Mouse (Mus musculus): ENCODE data around the gene Ehmt1. TPM values are rescaled to one million over a fixed set of nuclear protein-coding genes. Genes with fewer than 3 reads are reported as not detected.

The Ehmt1 gene
- total RNA-seq, 4 experiments from 2014 or later: 47.4 to 78.5 (median 61.6) TPM

GRCm38 (mm10) chr2:24910481-24910880, 8.9 kb downstream of the Ehmt1 start:
- DNase-seq: no peak

GRCm38 (mm10) chr2:24905653-24906155, 13.7 kb downstream of the Ehmt1 start:
- DNase-seq: no peak

- no peak for DNase-seq
Measured at GRCm38 (mm10) chr2:24904823-24905652, 14.4 kb downstream of the Ehmt1 start.

- DNase-seq: no peak
Measured at GRCm38 (mm10) chr2:24902999-24903398, 16.4 kb downstream of the Ehmt1 start.

DNA sequence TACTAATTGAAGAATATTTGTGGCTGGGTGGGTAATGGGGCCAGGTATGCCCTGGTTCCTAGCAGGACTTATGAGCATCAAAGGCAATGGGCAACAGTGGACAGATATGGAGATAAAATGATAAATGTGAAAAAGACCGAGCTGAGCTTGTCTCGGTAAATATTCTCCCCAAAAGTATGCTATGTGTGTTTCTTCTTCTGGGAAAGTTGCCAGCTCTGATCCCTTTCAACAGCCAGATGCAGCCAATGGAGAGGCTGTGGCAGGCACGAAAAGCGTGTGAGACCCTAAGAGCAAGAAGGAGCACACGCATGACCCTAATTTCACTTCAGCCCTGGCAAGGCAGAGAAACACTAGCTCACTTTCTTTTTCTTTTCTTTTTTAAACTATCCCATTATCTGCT, 18.4 kb downstream of the Ehmt1 start:
- DNase-seq: no peak

- DNase-seq: no peak
Measured at GRCm38 (mm10) chr2:24899292-24899691, 20.1 kb downstream of the Ehmt1 start.

DNA sequence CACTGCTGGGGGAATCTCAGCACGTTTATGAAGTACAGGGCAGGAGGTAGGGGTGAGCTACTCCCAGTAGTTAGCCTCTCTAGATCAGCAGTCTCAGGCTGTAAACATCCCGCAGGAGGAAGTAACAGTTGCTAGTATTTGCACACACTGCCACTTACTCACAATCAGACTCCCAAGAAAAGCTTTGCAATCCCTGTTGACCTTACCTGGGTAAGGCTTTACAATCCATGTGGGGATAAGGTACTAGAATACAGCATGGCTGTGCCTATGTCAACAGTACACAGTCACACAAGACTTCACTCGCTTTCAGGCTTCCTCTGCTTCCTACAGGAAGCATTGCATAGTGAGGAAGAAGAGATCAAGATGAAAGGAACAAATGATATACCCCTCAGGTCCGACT, 22.7 kb downstream of the Ehmt1 start:
- DNase-seq: no peak

DNA sequence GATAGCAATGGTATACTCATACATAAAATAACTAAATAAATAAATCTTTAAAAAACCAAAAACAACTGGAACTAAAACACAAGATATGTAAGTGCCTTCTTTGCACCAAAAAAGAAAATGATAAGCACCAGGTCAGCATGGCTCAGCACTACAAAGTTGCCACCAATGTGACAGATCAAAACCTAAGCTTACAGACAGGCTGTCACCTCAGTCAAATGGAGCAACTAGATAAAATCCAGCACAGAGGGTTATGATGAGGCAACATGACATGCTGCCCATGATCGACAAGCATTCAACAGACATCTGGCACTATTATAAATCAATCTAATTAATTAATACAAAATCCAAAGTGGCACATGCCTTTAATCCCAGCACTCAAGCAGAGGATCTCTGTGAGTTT, 25.2 kb downstream of the Ehmt1 start:
- no peak for DNase-seq

- no peak for DNase-seq
Measured at GRCm38 (mm10) chr2:24892318-24892717, 27.1 kb downstream of the Ehmt1 start.

DNA sequence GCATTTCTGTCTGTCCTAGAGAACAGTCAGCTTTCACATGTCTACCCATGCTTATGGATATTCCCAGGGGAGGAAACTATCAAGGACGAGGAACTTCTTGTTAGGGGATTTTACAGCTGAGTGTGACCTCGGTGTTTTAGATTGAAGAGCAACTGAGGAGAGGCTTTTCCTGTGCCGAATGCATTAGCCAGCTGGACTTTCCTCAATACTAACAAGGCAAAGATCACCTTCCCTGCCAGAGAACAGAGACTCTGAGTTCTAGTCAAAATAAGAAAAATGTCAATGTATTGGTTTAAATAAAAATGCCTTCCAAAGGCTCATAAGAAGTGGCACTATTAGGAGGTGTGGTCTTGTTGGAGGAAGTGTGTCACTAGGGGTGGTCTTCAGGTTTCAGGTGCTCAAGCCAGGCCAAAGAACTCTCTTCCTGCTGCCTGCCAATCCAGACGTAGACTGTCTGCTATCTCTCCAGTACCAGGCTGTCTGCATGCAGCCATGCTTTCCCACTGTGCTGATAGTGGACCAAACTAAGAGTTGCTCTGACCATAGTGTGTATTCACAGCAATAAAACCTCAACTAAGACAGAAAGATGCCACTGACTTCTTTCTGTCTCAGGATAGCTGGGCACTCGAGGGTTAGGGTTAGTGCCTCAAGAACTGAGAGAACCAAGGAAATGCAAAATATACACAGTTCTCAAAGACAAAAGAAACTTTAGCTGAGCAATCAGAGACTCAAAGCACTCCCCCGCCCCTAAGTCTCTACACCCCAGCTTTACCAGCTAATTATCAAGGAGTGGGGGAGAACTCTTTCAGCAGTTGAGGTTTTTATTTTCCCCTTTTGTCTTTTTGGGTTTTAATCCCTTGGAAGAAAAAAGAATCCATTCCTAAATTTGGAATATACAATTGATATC, 28.6 kb downstream of the Ehmt1 start:
- DNase-seq: no peak

DNA sequence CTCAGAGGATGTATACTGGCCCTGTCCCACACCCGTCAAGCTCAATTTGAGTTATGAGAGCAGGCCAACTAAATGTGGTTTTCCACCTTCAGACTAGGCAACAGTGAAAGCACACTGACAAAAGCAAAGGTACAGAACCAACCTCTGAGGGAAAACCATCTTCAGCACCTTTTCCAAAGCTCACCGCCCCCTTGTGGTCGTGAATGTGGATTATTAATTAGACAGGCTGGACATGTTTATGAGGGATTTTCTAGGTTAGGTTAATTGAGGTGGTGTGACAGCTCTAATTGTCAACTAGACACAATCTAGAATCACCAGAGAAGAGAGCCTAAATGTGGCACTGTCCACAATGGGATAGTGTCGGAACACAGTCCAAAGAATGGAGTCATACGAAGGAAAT, 30.5 kb downstream of the Ehmt1 start:
- no peak for DNase-seq

DNA sequence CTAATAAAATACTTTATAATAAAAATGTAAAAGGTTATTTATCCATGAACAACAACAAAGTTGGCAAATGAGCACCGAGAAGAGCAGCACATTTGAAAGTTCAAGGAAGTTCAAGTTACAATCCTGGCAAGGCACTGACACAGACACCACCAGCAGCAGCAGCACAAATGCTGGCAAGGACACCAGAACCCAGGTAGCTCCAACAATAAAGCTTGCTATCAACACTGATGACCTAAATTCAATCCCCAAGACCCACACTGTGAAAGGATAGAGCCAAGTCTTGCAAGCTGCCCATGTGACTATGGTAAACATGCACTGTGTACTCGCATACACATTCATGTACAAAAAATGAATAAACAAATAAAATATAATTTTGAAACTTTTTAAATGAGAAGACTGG, 38.7 kb downstream of the Ehmt1 start:
- no peak for DNase-seq

GRCm38 (mm10) chr2:24870952-24871351, 48.5 kb downstream of the Ehmt1 start:
- DNase-seq: no peak

GRCm38 (mm10) chr2:24863010-24863409, 56.4 kb downstream of the Ehmt1 start:
- no peak for DNase-seq

DNA sequence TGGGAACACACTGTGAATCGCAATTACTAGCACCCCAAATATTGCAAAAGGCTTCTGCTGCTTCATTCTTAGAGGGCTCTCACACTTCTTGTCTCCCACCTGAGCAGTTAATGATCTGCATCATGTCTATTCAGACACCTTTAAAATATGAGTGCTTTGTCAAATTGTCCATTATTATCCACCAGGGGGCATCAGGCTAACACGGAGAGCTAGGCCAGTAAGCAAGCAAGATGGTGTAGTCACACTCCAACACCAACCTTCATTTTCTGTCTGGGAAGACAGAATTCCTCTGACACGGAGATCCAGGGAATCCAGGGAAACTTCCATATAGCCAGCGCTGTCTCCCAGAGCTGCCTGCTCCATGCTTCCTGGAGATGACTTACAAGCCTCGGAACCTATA, 67.0 kb downstream of the Ehmt1 start:
- DNase-seq: no peak

DNA sequence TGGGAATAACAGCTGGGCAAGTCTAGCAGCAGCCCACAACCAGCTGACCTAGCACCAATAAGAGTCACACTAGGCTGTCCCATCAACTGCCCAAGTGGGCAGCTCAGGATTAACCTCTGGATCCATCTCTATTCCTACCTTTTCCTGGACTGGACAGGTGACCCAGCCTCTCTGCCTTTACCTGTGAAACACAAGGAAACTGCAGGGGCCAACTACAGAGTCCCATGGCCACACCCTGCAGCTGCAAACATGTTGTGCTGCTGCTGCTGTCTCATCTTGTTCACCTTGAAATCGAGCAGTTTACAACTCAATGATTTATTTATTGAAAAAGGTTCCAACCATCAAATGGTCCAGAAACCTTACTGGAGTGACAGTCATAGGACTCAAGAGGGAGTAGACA, 72.9 kb downstream of the Ehmt1 start:
- DNase-seq: no peak

GRCm38 (mm10) chr2:24845256-24845655, 74.2 kb downstream of the Ehmt1 start:
- DNase-seq: no peak

DNA sequence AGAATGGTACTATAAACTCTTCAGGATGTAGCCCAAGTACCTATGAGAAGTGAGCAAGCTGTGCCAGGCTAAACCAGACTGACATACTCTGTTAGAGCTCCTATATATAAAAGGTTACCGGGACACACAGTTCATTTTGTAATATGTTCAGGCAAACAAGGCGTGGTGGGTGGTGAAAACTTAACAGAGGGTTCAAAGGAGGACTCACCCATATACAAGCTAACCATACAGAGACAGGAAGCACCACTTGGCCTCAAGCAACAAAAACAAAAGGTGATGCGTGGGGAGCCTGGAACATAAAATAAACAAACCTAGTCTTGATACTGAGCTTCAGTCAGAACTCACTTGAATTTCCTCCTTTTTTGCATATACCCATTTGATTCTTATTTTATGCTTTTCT, 88.8 kb downstream of the Ehmt1 start:
- DNase-seq: no peak

DNA sequence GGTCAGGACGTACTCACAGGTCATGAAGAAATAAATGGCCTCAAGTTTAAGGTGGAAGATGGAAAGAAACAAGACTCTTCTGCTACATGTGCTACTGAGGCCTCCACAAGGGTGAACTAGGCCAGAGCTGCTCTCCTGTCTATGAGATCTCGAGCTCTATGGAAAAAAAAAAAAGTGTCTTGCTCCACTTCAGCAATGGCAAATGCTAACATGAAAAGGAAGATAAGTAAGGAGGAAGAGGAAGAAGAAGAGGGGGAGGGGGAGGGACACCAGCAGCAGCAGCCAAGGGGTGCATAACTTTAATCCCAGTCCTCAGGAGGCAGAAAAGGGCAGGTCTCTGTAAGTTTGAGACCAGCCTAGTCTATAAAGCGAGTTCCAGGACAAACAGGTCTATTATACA, 109.7 kb downstream of the Ehmt1 start:
- DNase-seq: no peak

- DNase-seq: no peak
Measured at GRCm38 (mm10) chr2:24807691-24808090, 111.7 kb downstream of the Ehmt1 start.

GRCm38 (mm10) chr2:24807036-24807435, 112.4 kb downstream of the Ehmt1 start:
- DNase-seq: no peak

GRCm38 (mm10) chr2:24806143-24806542, 113.3 kb downstream of the Ehmt1 start:
- no peak for DNase-seq

DNA sequence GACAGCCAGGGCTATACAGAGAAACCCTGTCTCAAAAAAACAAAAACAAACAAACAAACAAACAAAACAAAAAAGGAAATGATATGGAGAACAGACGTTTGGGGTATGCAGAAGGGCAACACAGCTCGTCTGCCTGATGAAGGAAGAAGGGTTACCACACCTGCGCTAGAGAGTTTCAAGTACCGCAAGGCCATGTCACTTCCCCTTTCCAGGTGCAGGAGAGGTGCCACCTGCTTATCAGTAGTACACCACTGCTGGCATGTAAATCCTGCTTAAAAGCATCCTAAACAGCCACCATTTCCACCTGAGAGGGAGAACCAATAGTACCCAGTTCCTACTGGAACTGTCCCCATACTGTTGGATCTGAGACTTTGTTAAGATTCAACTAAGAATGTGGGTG, 113.8 kb downstream of the Ehmt1 start:
- DNase-seq: no peak
